In genomic region chr9:77545068-77545421, GRCm38 (mm10) we compare ENCODE assay signal across 8 mouse cellular contexts. TPM values are rescaled to one million over a fixed set of nuclear protein-coding genes. Genes with fewer than 3 reads are reported as not detected.
DNase-seq lines count a peak whose midpoint lies in the region; ATAC-seq and TF ChIP-seq lines count a peak whose summit lies in the region.

No protein-coding gene starts in this region.

- 0% methylated on average over 17 of the region's 17 CpGs for WGBS in forebrain, embryonic 12.5 days
- under 1% methylated on average over 17 of the region's 17 CpGs for WGBS in liver, embryonic 13.5 days (ENCODE audit: insufficient replicate concordance)

- peak overlapping the region; percentile 78 for H3K4me3 ChIP-seq in gastrocnemius, adult 2 months
- peak overlapping the region; percentile 52 for H3K4me3 ChIP-seq in C2C12 (ENCODE audit: insufficient read depth, poor library complexity, severe bottlenecking)
- peak overlapping the region; percentile 82 for H3K4me3 ChIP-seq in forebrain, embryonic 12.5 days (replicated peaks)
- peak overlapping the region; percentile 75 for H3K4me3 ChIP-seq in liver, embryonic 13.5 days (replicated peaks)

- peak; percentile 53 for ATAC-seq in forebrain, embryonic 12.5 days (ENCODE audit: low FRiP score)
- ATAC-seq in liver, embryonic 13.5 days (ENCODE audit: low read depth) = no peak
- no peak for ATAC-seq in megakaryocyte-erythroid progenitor cell, adult 5-6 weeks (replicated peaks; ENCODE audit: low FRiP score, low TSS enrichment, poor library complexity, severe bottlenecking)

- H3K4me1 ChIP-seq in forebrain, embryonic 12.5 days = peaks cover 30% of the 10 kb centered on the region
- H3K4me1 ChIP-seq in liver, embryonic 13.5 days (replicated peaks) = peaks cover 25% of the 10 kb centered on the region

- H3K79me3 ChIP-seq in C2C12 (ENCODE audit: low read depth) = no peaks in the 10 kb centered on the region

- H3K79me2 ChIP-seq in C2C12 (ENCODE audit: control insufficient read depth, insufficient read depth) = peaks cover 6% of the 10 kb centered on the region

- peak overlapping the region; percentile 90 for H3K4me2 ChIP-seq in forebrain, embryonic 12.5 days
- H3K4me2 ChIP-seq in liver, embryonic 13.5 days = peak overlapping the region; percentile 95

- H3K27me3 ChIP-seq in C2C12 (ENCODE audit: control insufficient read depth, insufficient read depth, insufficient read length) = no peaks in the 10 kb centered on the region
- no peaks in the 10 kb centered on the region for H3K27me3 ChIP-seq in forebrain, embryonic 12.5 days
- H3K27me3 ChIP-seq in liver, embryonic 13.5 days = peaks cover 35% of the 10 kb centered on the region

- H3K9ac ChIP-seq in forebrain, embryonic 12.5 days = peak overlapping the region; percentile 87
- peak overlapping the region; percentile 77 for H3K9ac ChIP-seq in liver, embryonic 13.5 days

- intact Hi-C loops in gastrocnemius, adult 2 months (cut with DNase I) = no loop called here

- peak overlapping the region; percentile 71 for H3K27ac ChIP-seq in gastrocnemius, adult 2 months
- peak overlapping the region; percentile 81; the same call in 1 of the 2 replicates for H3K27ac ChIP-seq in forebrain, embryonic 12.5 days
- no peak overlapping the region for H3K27ac ChIP-seq in liver, embryonic 13.5 days

- no peaks in the 10 kb centered on the region for H3K36me3 ChIP-seq in C2C12 (ENCODE audit: control insufficient read depth, insufficient read depth)
- H3K36me3 ChIP-seq in forebrain, embryonic 12.5 days (replicated peaks) = no peaks in the 10 kb centered on the region
- H3K36me3 ChIP-seq in liver, embryonic 13.5 days = no peaks in the 10 kb centered on the region

- H3ac ChIP-seq in C2C12 (ENCODE audit: control insufficient read depth, insufficient read length, low read depth) = peak overlapping the region; percentile 47

- peak; percentile 23 for DNase-seq in gastrocnemius, adult 2 months
- DNase-seq in gastrocnemius, adult 18-20 months (ENCODE audit: low spot score) = no peak
- DNase-seq in liver, embryonic 13.5 days = no peak
- DNase-seq in spleen, postnatal 14 days (ENCODE audit: low spot score in 2 of 2) = no peak
- DNase-seq in urinary bladder, postnatal 14 days (ENCODE audit: low spot score) = no peak

- TF ChIP-seq CTCF in gastrocnemius, adult 2 months (IDR thresholded peaks at IDR 0.05) = no peak
- no peak for TF ChIP-seq CTCF in C2C12 (IDR thresholded peaks at IDR 0.05; ENCODE audit: control insufficient read depth, insufficient read depth, insufficient read length)

- H3K9me3 ChIP-seq in forebrain, embryonic 12.5 days = no peaks in the 10 kb centered on the region
- no peaks in the 10 kb centered on the region for H3K9me3 ChIP-seq in liver, embryonic 13.5 days (replicated peaks)

TF ChIP-seq in C2C12, 6 proteins besides CTCF, POLR2A, EP300 and RAD21:
- TF ChIP-seq MYOG (IDR thresholded peaks at IDR 0.05; ENCODE audit: control insufficient read depth, extremely low read depth, insufficient read length) (no peak), CEBPB (IDR thresholded peaks at IDR 0.05; ENCODE audit: low read depth) (no peak), MYOD1 (IDR thresholded peaks at IDR 0.05; ENCODE audit: control insufficient read depth, insufficient read length, low read depth) (no peak), MAX (IDR thresholded peaks at IDR 0.05) (no peak)

RNA-seq across cellular contexts. Expression of gene Lrrc1, which starts 0.4 kb away (rescaled TPM):
- under 1 TPM; 0.71 to 0.84 TPM for total RNA-seq in gastrocnemius, adult 2 months (2021)
- total RNA-seq in gastrocnemius, adult 18-20 months (2021) = 1 to 10 TPM in 1 of 2 experiments, under 1 TPM in 1; 0.47 to 1.2 TPM
- polyA plus RNA-seq in C2C12 (2012; fragmentation: generic; extraction: Trizol) = 4.4 TPM
- 18.1 and 21.4 TPM in 2 replicates for polyA plus RNA-seq in forebrain, embryonic 12.5 days (2016; fragmentation: Nextera tagmentation; extraction: Ambion mirVana)
- 3.1 and 3.5 TPM in 2 replicates for polyA plus RNA-seq in liver, embryonic 13.5 days (2015; fragmentation: Nextera tagmentation; extraction: Ambion mirVana)
- 15.2 and 19.6 TPM in 2 replicates for total RNA-seq in megakaryocyte-erythroid progenitor cell, adult 5-6 weeks (2014; fragmentation: Nextera tagmentation)
- 11.0 and 12.1 TPM in 2 replicates for total RNA-seq in megakaryocyte-erythroid progenitor cell, adult 5-6 weeks (2017)

Comparison
In these comparisons a context has a peak if more than half of its experiments do, and no peak if none do; other contexts are left out.
1. RNA of gene Lrrc1, which starts 0.4 kb away (total RNA-seq): 11.0 to 19.6 TPM in megakaryocyte-erythroid progenitor cell, adult 5-6 weeks; 0.47 to 1.2 TPM in gastrocnemius, adult 18-20 months and 0.71 to 0.84 TPM in gastrocnemius, adult 2 months; every median in the first group is over 4 times any median in the second.
2. Peak in every context shown above with its lines, with median percentiles within 50 percentile points of each other: H3K4me3 ChIP-seq.